39 mouse cellular contexts compared by ENCODE assay signal in the genomic region with DNA sequence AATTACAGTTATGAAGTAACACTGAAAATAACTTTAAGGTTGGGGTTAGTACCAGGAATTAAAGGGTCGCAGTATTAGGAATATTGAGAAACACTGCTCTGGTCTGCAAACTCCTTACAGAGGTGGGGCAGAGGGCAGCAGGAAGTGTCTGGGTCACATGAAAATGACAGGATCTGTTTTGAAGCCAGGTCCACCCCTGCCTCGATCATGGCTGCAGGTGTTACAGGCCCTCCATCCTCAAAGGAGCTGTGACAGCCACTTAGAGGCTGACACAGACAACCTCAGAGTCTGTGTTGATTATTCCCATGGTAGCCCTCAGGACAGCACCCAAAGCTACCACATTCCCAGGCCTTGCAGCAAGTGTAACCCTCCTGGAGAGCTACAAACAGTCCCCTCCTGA. TPM values are rescaled to one million over a fixed set of nuclear protein-coding genes. Genes with fewer than 3 reads are reported as not detected.
"Had no signal": no experiment of that assay in that cellular context is flagged by ENCODE, and none has a peak within 500 bp of the region (broad histone marks: within the 10 kb centered on the region; RNA-seq: fewer than 3 reads in every experiment).

No protein-coding gene starts in this region.

- H3K36me3 ChIP-seq: heart, embryonic 12.5 days; heart, embryonic 13.5 days; heart, embryonic 15.5 days; hindbrain, embryonic 10.5 days; hindbrain, embryonic 12.5 days; hindbrain, embryonic 13.5 days; hindbrain, embryonic 15.5 days; intestine, embryonic 15.5 days; kidney, embryonic 15.5 days had no signal

- H3K27me3 ChIP-seq: hindbrain, embryonic 12.5 days; hindbrain, embryonic 15.5 days had no signal

- H3K9ac ChIP-seq: heart, embryonic 12.5 days; heart, embryonic 13.5 days; heart, embryonic 15.5 days; hindbrain, embryonic 12.5 days; hindbrain, embryonic 13.5 days; hindbrain, embryonic 14.5 days; hindbrain, embryonic 15.5 days; intestine, embryonic 15.5 days; kidney, embryonic 15.5 days had no signal

- H3K4me3 ChIP-seq: heart, embryonic 12.5 days; heart, embryonic 13.5 days; heart, embryonic 15.5 days; hindbrain, embryonic 10.5 days; hindbrain, embryonic 12.5 days; hindbrain, embryonic 13.5 days; hindbrain, embryonic 15.5 days; intestine, embryonic 15.5 days; kidney, embryonic 15.5 days; layer of hippocampus, adult 2 months; left cerebral cortex, adult 2 months had no signal

- H3K4me1 ChIP-seq: heart, embryonic 12.5 days; heart, embryonic 13.5 days; heart, embryonic 15.5 days; hindbrain, embryonic 10.5 days; hindbrain, embryonic 12.5 days; hindbrain, embryonic 13.5 days; hindbrain, embryonic 15.5 days; intestine, embryonic 15.5 days; kidney, embryonic 15.5 days had no signal

- ATAC-seq: hindbrain, embryonic 16.5 days; hindbrain, postnatal 0 days; inflammation-experienced regulatory T-cells, adult 6 months; intestine, embryonic 16.5 days had no signal

- H3K9me3 ChIP-seq: heart, embryonic 12.5 days; heart, embryonic 13.5 days; heart, embryonic 15.5 days; hindbrain, embryonic 12.5 days; hindbrain, embryonic 13.5 days; hindbrain, embryonic 15.5 days; intestine, embryonic 15.5 days; kidney, embryonic 15.5 days had no signal

- H3K27ac ChIP-seq: heart, embryonic 13.5 days; heart, embryonic 15.5 days; hindbrain, embryonic 10.5 days; hindbrain, embryonic 12.5 days; hindbrain, embryonic 13.5 days; hindbrain, embryonic 14.5 days; hindbrain, embryonic 15.5 days; hindbrain, postnatal 0 days; intestine, embryonic 15.5 days; kidney, embryonic 15.5 days; kidney, postnatal 0 days; layer of hippocampus, adult 2 months; left cerebral cortex, adult 2 months had no signal

- DNase-seq: heart, postnatal 10 days; heart, postnatal 14 days; heart, postnatal 36 days; heart, postnatal 4 days; kidney, adult 11 months; kidney, adult 18-20 months; kidney, adult 2 months; kidney, adult 8-10 months; kidney, adult 9 months; kidney, postnatal 10 days; kidney, postnatal 14 days; kidney, postnatal 36 days; kidney, postnatal 4 days; layer of hippocampus, adult 9-11 months; layer of hippocampus, postnatal 36 days had no signal

- H3K4me2 ChIP-seq: heart, embryonic 11.5 days; heart, embryonic 12.5 days; heart, embryonic 13.5 days; heart, embryonic 15.5 days; hindbrain, embryonic 12.5 days; hindbrain, embryonic 13.5 days; hindbrain, embryonic 14.5 days; hindbrain, embryonic 15.5 days; intestine, embryonic 15.5 days; kidney, embryonic 15.5 days had no signal

RNA-seq across cellular contexts. Expression of a gene that starts 16.9 kb away (rescaled TPM):
- polyA plus RNA-seq: heart, embryonic 16.5 days; heart, postnatal 0 days; hindbrain, embryonic 10.5 days; hindbrain, embryonic 11.5 days; kidney, embryonic 14.5 days; kidney, embryonic 15.5 days; kidney, embryonic 16.5 days; kidney, postnatal 0 days had no signal

RNA-seq across cellular contexts. Expression of a gene that starts 38.8 kb away (rescaled TPM):
- total RNA-seq: hematopoietic stem cell, adult 5-6 weeks had no signal
- polyA plus RNA-seq: hindbrain, embryonic 12.5 days had no signal
